Mouse (Mus musculus): ENCODE measurements at regions not wholly inside any gene's neighbourhood (a gene's known extent, or its start where the extent isn't known, plus 50 kb on each side); places are given as distances from the start of the nearest gene placed in this dataset.

DNA sequence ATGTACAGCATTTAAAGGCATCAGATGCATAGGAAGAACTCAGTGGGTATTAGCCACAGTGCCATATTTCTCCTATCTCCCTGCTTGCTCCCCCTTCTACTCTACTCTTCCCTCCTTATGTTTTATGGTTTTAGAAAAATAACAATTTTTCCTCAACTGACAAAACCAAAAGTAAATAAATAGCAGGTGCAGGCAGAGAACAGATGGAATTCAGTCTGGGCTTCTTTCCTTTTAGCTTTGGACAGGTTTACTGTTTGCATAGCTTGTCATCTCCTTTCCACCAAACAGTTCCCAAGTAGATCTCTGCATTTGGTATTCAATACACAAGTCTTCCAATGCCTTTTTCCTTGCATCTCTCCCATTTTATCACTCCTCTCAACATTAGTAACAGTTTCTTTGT, 152.5 kb upstream of the Astn2 start:
- TF ChIP-seq CTCF (IDR thresholded peaks at IDR 0.05; ENCODE audit: borderline replicate concordance, insufficient read depth, low read depth, low read length) (no peak), POLR2A (IDR thresholded peaks at IDR 0.05; ENCODE audit: borderline replicate concordance, insufficient read depth, low read length) (no peak)
